Mouse (Mus musculus): Measurements from ENCODE around the gene Scaf4. TPM values are rescaled to one million over a fixed set of nuclear protein-coding genes. Genes with fewer than 3 reads are reported as not detected.

Gene Scaf4
- total RNA-seq, 2 experiments from 2014 or later: 15.5 to 17.4 TPM

DNA sequence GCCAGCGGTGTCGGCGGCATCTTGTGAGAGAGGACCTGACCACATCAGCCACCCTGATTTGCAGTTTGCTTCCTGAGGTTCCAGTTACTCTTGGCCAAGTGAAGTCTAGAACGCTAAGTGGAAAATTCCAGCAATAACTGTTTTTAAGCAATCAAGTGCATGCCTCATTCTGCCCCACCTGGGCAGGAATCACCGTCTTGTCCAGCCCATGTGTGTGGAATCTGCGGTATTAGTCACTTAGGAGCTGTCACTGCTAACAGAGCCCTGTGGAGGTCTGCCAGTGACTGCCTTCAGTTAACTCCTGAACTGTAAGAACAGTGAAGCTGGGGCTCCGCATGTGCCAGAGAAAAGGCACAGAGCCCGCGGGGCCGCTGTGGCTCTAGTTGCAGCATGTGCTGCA lies 73.6 kb downstream of the Scaf4 start:
- no peak for DNase-seq (ENCODE audit: low spot score)

DNA sequence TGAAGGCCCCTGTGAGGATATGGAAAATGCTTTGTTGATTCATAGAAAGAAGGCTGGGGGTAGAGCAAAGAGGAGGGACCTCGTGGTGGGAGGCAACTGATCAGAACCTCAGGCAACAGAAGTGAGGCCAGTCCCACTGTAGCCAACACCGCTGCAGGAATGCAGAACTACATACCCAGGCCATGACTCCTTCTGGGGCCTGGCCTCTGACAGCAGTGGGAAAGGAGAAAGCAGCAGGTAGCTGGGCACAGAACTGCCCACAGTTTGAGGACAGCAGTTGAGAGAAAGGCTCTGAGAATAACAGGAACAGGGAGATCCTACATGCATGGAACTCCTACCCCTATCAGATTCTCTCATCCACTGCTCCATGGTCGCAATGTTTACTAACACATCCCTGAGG lies 75.3 kb downstream of the Scaf4 start:
- DNase-seq (ENCODE audit: low spot score): no peak

DNA sequence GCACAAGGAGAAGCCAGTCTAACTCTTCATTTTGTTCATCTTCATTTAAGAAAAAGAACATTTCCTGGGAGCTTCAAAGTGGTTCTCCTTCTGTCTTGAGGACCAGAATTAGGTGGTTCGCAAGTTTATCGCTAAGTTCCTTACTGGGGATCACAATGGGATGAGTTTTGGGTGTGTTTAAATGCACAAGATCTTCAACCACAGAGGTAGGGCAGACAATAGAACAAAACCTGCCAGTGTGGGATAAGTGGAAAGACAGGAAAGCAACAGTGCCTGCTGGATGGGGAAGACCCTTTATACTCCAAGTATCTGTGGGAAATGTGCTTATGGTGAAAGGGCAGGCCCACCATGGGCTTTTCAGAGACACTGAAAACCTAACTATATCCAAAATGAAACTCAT lies 79.4 kb downstream of the Scaf4 start:
- DNase-seq (ENCODE audit: low spot score): no peak

DNA sequence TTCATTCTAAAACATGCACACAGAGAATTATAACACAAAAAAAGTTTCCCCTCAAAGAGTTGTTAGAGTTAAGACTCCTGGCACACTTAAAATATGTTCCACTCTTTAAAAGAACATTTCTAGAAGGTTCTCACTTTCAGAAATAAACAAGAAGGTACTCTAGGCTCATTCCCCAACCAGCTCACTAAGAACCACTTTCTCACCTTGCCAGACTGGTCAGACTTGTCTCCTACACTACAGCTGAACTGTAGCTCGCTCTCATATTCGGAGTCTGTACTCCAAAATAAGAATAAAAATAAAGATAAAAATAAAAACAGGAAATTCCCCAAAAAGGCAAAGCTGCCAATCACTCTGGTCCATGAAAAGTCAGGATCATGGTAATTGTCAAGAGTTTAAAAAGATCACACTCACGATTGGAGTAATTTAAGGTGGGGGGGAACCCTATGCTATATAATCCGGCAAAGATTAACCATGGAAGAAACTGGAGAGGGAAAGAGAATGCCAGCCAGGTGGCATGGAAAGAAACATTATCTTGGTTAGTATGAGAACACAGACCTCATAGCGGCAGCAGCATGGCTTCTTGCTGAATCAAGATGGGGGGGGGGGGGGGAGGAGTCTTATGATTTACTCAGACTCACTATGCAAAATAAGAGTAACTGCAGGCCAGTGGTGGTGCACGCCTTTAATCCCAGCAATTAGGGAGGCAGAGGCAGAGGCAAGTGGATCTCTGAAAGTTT lies 80.9 kb downstream of the Scaf4 start:
- DNase-seq (ENCODE audit: low spot score): no peak

DNA sequence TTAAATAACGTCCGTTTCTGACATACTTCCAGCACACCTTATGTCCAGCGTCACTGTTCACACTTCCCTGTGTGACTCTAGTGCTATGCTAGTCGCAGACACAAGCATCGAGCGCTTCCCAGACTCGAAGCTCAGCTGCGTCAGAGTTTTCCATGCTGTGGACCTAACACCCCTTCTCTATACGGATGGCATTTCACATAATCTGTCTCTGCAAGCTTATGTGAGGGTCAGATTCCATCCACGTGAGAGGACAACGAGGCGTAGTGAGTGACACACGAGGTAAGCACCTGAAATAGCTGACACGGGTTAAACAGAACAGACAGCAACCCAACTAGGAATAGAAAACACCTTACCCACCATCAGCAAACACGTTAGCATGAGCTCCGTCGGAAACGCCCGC lies 82.2 kb downstream of the Scaf4 start:
- no peak for DNase-seq (ENCODE audit: low spot score)

DNA sequence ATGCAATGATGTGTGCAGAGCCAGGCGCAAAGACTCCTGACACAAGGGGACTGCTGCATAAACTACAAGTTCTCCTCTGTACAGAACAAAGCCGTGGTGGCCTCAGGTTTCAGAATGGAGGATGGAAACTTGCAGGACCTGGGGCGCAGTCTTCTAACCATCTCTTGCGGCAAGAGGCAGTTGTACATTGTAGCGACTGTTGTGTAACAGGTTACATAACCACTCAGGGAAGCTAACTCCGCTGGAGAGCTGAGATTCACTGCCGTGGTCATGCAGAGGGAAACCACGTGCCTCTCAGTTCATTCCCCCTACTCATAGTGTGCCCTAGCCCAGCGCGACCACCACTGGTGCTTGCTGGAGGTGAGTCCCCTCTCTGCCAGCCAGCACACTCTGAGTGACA lies 85.1 kb downstream of the Scaf4 start:
- DNase-seq (ENCODE audit: low spot score): no peak

DNA sequence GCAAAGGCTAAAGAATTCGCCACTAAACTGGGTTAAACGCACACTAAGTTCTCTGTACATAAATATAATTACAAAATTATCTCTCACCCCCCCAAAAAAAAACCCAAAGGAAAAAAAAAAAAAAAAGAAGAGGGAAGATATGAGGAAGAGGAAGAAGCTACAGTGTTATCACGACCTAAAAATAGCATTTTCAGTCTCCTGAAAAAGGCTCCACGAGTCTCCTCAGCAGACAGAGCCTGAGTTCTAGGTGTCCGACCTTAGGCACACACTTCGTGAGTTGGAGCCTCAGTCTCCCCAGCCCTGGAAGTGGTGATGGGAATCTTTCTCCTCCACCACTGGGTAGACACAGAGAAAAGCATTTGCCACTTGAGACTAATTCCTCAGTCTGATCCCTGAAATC lies 85.7 kb downstream of the Scaf4 start:
- DNase-seq (ENCODE audit: low spot score): no peak

DNA sequence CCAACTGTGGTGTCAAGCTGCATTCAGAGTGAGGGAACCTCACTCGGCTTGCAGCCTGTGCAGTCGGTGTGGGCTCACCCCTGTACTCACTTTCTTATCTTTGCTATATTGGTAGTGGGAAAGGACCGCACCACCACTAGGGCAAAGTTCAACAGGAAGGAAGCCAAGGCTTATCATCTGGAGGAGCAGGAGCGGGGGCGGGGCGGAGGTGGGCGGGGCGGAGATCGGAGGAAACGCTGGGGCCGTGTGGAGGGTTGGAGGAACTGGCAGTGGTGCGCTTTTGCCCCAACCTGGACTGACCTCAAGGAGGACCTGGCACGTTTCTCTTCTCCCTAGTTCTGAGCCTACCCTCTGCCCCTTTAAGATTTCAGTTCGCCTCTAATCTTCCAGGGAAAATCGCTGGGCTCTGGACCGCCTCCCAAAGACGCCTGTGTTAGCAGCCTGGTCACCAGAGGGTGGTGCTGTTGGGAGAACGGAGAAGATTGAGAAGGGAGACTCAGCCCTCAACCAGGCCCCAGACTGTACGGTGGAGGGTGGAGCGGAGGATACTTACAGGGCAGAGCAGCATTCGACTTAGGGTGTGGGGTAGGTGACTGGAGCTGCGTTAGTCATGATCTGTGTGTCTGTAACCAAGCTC lies 86.8 kb downstream of the Scaf4 start:
- DNase-seq (ENCODE audit: low spot score): peak; percentile 67

DNA sequence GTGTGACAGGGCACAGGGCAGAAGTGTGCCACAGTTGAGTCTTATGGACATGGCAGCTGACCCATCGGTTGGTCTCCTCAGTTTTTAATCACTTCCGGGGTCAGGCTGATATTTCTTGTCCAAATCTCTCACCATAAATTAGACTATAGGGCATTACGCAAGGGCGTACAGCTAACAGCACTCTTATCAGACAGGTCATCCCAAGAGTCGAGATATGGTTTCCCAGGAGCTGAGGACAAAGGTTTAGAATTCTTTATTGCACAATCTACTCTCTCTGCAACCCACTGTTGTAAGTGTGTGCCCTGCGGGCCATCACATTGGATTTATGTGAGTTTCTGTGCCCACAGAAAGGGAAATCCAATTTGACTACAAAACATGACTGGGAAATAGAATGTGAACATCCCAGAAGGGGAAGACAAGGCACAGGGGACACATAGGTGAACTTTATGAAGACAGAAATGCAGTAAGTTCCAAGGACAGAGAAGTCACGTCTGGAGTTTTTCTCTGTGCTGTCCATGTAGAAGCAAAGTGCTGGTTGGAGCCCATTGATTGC lies 87.5 kb downstream of the Scaf4 start:
- DNase-seq (ENCODE audit: low spot score): no peak

DNA sequence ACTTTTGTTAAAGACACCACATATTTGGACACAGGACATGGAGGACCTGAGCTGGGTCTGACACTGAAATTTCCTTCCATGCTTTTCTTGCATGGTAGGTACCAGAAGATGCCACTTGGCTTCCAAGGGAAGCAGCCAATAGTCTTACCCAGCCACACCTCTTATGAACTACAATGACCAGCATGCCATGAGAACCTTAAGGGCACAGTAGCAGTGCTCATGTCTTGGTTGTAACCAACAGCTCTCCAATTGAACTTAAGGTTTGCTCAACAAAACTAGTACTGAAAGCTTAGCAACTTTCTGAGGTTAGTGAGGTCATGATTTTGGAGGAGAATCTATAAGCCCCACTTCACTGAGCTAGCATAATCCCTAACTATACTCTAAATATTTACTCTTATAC lies 90.6 kb downstream of the Scaf4 start:
- no peak for DNase-seq (ENCODE audit: low spot score)

DNA sequence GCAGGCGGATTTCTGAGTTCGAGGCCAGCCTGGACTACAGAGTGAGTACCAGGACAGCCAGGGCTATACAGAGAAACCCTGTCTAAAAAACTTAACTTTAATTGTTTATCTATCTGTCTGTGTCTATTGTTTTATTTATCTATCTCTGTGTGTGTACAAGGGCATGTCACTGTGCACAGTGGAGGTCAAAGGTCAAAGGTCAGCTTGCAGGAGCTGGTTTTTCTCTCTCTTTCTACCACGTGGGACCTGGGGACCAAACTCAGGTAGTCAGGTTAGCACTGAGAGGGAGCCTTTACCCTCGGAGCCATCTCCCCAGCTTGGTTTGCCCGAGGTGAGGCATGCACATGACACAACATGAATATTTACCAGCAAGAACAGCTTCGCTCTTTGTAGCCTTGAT lies 93.0 kb downstream of the Scaf4 start:
- DNase-seq (ENCODE audit: low spot score): no peak

DNA sequence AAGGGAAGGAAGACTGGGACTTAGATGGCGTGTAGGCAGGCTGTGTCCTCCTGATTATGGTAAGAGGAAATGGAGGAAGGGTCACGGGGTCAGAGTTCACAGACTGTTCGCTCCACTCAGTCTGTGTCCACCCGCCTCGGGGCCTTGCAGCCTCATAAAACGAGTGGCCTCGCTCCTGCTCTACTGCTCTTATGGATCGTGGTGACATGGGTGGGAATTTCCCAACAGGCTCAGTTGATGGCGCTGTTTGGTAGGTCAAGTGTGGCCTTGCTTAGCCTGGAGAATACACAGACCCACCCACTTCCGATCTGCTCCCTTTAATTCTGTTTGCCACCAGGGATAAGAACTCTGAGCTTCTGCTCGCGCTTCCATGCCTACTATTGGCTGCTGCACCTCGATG lies 96.8 kb downstream of the Scaf4 start:
- peak; percentile 7 for DNase-seq (ENCODE audit: low spot score)

DNA sequence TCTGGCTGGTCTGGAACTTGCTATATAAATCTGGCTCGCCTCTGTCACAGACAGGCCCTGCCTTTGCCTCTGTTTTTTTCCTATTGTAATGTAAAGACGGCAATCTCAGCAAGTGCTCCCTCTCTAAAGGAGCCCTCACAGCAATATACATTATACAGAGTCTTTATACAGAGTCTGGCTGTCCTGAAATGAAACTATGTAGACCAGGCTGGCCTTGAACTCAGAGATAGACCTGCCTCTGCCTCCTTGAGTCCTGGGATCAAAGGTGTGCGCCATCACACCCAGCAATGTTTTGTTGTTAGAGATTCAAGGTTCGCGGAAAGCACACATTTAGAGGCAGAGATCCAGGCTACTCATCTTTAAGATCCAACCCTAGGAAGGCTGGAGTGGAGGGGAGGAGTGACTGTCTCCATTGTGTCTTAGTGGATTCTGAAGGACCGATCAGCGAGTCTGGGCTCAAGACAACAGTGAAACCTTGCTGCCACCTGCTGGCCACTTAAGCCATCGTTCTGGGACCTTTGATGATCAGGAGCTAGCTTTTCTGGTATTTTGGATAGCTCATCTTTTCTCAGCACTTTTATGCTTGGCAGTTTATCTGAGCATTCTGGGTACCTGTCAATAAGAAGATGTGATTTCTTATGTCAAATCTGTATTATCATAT lies 98.2 kb downstream of the Scaf4 start:
- peak; percentile 71 for DNase-seq (ENCODE audit: low spot score)

DNA sequence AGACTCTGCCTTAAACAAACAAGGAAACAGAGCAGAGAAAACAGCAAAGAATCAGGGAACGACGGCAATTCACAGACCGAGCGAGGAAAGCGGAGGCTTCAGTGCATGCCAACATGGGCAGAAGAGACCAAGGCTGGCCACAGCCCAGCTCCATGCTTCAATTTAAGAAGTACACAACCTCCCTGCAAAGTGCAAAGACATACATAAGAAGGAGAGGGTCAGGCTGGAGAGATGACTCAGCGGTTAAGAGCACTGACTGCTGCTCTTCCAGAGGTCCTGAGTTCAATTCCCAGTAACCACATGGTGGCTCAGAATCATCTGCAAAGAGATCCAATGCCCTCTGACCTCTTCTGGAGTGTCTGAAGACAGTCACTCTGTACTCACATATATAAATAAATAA lies 100.2 kb downstream of the Scaf4 start:
- no peak for DNase-seq (ENCODE audit: low spot score)

DNA sequence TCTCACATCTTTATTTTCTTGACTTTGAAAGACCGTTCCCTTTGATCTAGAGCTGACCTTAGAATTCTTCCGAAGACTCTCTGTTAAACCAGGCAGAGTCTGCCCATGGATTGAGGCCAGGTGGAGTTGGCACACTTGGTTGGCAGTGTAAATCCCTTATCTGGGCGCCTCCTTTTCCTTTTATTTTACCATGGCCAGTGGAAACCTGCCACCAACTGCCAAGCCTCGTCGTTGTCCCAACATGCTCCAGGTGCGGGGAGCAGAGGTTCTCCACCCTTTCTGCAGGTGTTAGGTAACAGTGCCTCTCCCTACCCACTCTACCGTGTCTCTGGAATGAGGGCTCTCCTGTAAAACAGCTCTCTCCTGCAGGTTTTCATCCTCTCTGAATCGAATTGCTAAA lies 102.6 kb downstream of the Scaf4 start:
- no peak for DNase-seq (ENCODE audit: low spot score)

DNA sequence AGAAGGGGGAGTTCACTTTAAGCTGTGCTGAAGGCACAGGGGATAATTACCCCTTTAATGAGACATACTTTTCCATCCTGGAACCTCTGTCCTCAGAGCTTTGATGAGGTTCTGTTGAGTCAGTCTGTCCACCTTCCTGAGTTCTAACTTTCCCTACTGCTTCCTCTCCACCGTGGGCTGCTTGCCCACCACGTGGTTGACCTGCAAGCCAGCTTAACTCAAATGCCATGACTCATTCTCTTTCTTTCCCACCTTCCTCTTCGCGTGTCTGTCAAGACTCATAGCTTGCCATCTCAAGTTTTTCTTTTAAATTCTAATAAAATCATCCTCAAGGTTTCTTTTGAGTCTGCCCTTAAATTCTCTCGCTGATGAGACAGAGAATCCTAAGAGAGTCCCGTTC lies 103.3 kb downstream of the Scaf4 start:
- DNase-seq (ENCODE audit: low spot score): no peak

DNA sequence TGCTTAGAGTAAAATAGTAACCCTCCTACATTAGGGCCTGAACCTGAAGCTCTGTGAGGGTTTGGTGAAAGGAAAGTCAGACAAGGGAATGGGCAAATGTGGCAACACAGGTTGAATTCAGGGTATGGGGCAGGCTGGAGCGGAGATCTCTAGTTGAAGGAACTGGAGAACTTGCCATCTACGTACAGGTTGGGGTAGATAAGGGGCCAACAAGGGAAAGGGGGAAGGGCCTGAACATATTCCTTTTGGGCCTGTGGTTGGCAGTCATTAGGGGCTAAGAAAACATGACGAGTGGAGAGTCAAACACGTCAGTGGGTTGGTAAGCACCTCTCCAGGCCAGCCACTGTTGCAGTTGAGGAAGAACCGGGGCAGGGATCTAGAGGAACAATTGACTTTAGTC lies 104.4 kb downstream of the Scaf4 start:
- no peak for DNase-seq (ENCODE audit: low spot score)

DNA sequence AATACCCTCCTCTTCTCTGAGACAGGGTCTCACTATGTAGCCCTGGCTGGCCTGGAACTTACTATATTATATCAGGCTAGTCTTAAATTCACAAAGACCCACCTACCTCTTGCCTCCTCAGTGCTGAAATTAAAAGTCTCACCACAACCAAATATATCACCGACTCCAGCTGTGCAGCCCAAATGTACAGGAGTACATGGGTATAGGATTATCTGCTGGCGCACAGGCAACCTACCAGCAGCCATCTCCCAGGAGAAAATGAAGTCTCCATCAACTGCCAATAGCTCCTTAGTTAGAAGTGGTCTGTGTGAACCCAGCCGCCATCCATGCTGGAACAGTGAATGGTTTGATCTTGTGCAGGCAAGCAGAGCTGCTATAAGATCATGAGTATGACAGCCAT lies 105.9 kb downstream of the Scaf4 start:
- no peak for DNase-seq (ENCODE audit: low spot score)

DNA sequence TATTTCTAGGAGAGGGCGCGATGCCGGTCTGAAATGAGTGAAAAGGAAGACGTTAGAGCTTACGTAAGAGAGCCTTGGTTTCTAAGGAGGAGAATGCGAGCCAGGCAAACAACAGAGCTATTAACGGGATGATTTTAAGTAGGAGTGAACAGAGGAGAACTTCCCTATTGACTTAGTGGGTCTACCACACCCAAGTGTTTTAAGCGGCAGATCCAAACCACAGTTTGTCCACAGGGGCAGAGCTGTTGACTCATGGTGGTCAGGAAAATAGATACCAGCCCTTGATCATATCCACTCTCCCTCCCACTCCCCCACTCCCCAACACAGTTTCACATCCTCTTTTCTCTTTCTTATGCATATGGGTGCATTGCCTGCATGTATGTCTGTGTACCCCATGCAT lies 106.9 kb downstream of the Scaf4 start:
- DNase-seq (ENCODE audit: low spot score): peak; percentile 9

DNA sequence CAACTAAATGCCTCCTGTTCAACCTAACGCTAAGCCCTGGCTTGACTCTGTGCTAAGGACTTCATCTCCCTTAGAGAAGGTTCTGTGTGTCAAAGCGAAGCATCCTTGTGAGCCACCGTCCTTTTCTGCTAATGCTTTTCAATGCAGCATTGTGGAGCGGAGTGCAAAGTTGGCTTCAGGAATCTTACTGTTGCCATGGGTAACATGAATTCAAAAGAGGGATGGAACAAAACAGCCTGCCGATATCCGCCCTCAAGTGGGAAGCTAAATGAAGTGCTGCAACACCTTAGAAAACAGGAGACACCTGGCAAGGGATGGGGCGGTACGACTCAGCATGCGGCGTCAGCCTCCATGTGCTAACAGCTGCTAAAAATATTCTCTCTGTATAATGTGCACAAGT lies 107.8 kb downstream of the Scaf4 start:
- DNase-seq (ENCODE audit: low spot score): no peak
